Mouse (Mus musculus) small intestine, adult 2 months (tissue): ENCODE results near the gene Atp2a3.

Experiments used
- CTCF ChIP-seq: fragments of 200-500 bp; IDR thresholded peaks from 2 replicates; pipeline ENCODE4 v1.5.1; 2012; ENCODE audit warnings: low read depth, mild to moderate bottlenecking, control low read depth, inconsistent platforms, low read length, moderate library complexity, mixed read lengths; ENCODE audit not compliant: insufficient replicate concordance, insufficient read length; ENCODE audit errors: extremely low read depth
- POLR2A ChIP-seq: fragments of 200-500 bp; IDR thresholded peaks from 2 replicates; pipeline ENCODE4 v1.6.1; 2012; ENCODE audit warnings: low read depth, mild to moderate bottlenecking, control low read depth, inconsistent platforms, low read length, moderate library complexity

DNA sequence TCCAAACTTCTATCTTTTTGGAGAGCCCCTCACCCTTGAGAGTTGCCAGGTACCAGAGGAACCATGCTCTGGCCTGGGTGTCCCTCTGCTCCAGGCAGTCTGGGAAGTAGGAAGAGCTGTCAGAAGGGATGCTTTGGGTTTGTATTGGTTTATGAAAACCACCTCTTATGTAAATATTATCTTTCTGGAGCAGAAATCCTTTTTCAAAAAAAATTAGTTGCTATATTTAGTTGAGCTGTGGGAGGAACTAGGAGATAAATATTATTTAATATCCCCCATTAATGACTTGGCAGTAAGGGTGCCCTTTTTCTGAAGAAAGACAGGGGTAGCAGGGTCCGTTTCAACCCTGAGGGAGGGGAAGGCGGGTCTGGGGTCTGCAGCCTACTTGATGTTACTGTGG lies 1.4 kb downstream of the Atp2a3 start:
- TF ChIP-seq POLR2A: no peak
- TF ChIP-seq CTCF: no peak
